Mouse (Mus musculus) heart, adult 2 months (tissue): Measurements from ENCODE around the gene Pnkp. TPM values are rescaled to one million over a fixed set of nuclear protein-coding genes. Genes with fewer than 3 reads are reported as not detected.

Source experiments
- DNase-seq, 2 experiments: peaks; one replicate each; pipeline ENCODE4 v3.0.0; 2021
- H3K27ac ChIP-seq: fragments of 200-600 bp; 2 replicates; pipeline ENCODE4 v1.8.1; 2022
- H3K27me3 ChIP-seq: fragments of 200-500 bp; 2 replicates; pipeline ENCODE4 v1.6.1; 2012; ENCODE audit warnings: mild to moderate bottlenecking, low read length, inconsistent platforms, mixed read lengths; ENCODE audit not compliant: control insufficient read depth, insufficient read depth
- H3K36me3 ChIP-seq: fragments of 200-500 bp; 2 replicates; pipeline ENCODE4 v1.6.1; 2012; ENCODE audit warnings: low read length, inconsistent platforms; ENCODE audit not compliant: control insufficient read depth, insufficient read depth
- H3K4me1 ChIP-seq: fragments of 200-500 bp; 2 replicates; pipeline ENCODE4 v1.6.1; 2011; ENCODE audit warnings: low read length; ENCODE audit not compliant: control insufficient read depth, insufficient read depth
- H3K4me3 ChIP-seq: fragments of 200-600 bp; 2 replicates; pipeline ENCODE4 v1.8.1; 2022
- H3K79me2 ChIP-seq: fragments of 200-500 bp; replicated peaks from 2 replicates; pipeline ENCODE4 v1.6.1; 2012; ENCODE audit warnings: mild to moderate bottlenecking, inconsistent platforms, low read length, moderate library complexity, mixed read lengths; ENCODE audit not compliant: control insufficient read depth, insufficient read depth
- H3K9ac ChIP-seq: fragments of 200-500 bp; 2 replicates; pipeline ENCODE4 v1.6.1; 2012; ENCODE audit warnings: low read depth, mild to moderate bottlenecking, control low read depth, inconsistent platforms, low read length, mixed read lengths
- CTCF ChIP-seq: fragments of 200-600 bp; IDR thresholded peaks from 2 replicates; pipeline ENCODE4 v1.8.1; 2022; ENCODE audit warnings: antibody characterized with exemption, mild to moderate bottlenecking, moderate library complexity
- EP300 ChIP-seq: fragments of 200-500 bp; IDR thresholded peaks from 2 replicates; pipeline ENCODE4 v1.6.1; 2011; ENCODE audit warnings: low read depth, low read length, control low read depth; ENCODE audit not compliant: insufficient read depth
- POLR2A ChIP-seq: fragments of 200-500 bp; IDR thresholded peaks from 2 replicates; pipeline ENCODE4 v1.6.1; 2011; ENCODE audit warnings: mild to moderate bottlenecking, low read depth, low read length, control low read depth; ENCODE audit not compliant: insufficient read depth
- WGBS: fragments of 180-500 bp; shearing (Covaris S2); methylation state at CpG from one replicate; pipeline ENCODE4 v1.1.7; 2018; 5-methylcytosine and 5-hydroxymethylcytosine counted together
- intact Hi-C: fragments of 180-260 bp; cut with DNase I; formaldehyde crosslinking; loops from one replicate; pipeline ENCODE4 v1.15.1; 2025
- polyA plus RNA-seq: library from polyadenylated mRNA; depleted of rRNA; stranded (reverse); fragments of >200 nt; gene quantifications from 2 replicates; pipeline ENCODE4 v1.2.3, GENCODE M21; 2012
- total RNA-seq, 2 experiments: library from RNA; stranded (reverse); gene quantifications; 2 replicates each; pipeline ENCODE4 v1.2.3; 2021

The Pnkp gene
- total and polyA plus RNA-seq, 3 experiments, result 15.3 to 20.2 (median 19.6) TPM

DNA sequence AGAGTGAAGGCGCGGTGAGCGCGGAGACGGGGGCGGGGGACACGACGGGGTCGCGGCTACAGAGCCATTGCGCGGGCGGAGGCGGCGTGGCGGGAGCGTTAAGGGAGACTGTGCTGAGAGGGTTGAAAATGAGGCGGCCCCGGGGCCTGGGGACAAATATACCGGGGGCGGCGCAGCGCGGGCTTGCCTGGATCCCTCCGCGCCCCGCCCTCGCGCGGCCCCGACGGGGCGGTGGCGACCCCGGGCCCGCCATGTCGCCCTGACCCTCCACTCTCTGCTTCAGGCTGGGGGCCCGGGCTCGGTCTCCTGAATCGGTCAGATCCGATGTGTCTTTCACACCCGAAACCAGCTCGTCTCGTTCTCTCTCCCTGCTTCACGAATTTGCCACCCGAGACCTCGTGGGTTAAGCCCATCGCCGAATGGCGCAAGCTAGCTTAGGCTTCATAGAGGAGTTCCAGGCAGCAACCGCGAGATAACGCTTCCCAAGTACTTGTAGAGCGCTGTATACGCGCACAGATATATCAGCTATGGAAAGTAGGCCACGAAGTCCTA is 40.4 kb upstream of the Pnkp start, which contains the start of gene Atf5:
Atf5 (minus strand) TSS at position 189 of the 552 bp plus-strand sequence.
- peak within 1 kb of the TSS; percentile 81 for H3K4me3 ChIP-seq
- H3K9ac ChIP-seq, result peak within 1 kb of the TSS; percentile 97
- H3K27me3 ChIP-seq, result no peaks in the 10 kb centered on the region
- H3K27ac ChIP-seq, result peak within 1 kb of the TSS; percentile 93
- WGBS, result under 1% methylated on average over 55 of the region's 57 CpGs
- TF ChIP-seq POLR2A (0 out of 2 replicates have a peak, but pooled peaks have one; percentile 12), EP300 (no peak), CTCF (no peak)
- peaks cover 14% of the 10 kb centered on the region for H3K36me3 ChIP-seq
- peaks cover 3% of the 10 kb centered on the region for H3K79me2 ChIP-seq
- H3K4me1 ChIP-seq, result peaks cover 21% of the 10 kb centered on the region
- intact Hi-C loops, result loop anchor here (2.0 to 10.0 kb wide), 2 partner anchors 76 to 442 kb away; partner anchors contain the start of gene Med25
- peak; percentile 83 for DNase-seq

DNA sequence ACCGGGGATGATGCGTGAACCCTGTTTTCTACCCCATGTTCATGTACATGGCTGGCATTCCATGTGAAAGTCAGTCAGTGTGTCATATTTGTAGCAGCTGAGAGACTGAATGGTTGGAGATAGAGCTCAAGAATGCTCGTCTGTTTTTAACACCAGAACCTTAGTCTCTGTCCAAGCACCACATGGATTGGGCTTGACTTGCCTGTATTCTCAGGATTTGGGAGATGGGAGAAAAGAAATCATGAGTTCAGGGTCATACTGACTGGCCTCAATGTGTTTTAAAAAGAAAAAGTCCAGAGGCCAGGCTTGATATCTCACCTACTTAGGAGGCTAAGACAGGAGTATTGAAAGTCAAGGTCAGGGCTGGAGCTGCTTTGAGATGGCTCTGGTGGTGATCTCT is 39.5 kb upstream of the Pnkp start:
- Histone ChIP-seq H3K9ac (peak overlapping the region; percentile 97), H3K36me3 (peaks cover 14% of the 10 kb centered on the region), H3K79me2 (peaks cover 3% of the 10 kb centered on the region), H3K4me1 (peaks cover 21% of the 10 kb centered on the region), H3K4me3 (peak overlapping the region; percentile 81), H3K27ac (peak overlapping the region; percentile 93), H3K27me3 (no peaks in the 10 kb centered on the region)
- intact Hi-C loops, result loop anchor here (2.0 to 10.0 kb wide), 2 partner anchors 75 to 443 kb away; partner anchors contain the start of gene Med25
- no peak for DNase-seq
- WGBS, result 4% methylated on average over 3 of the region's 3 CpGs
- TF ChIP-seq CTCF (no peak), POLR2A (no peak)

DNA sequence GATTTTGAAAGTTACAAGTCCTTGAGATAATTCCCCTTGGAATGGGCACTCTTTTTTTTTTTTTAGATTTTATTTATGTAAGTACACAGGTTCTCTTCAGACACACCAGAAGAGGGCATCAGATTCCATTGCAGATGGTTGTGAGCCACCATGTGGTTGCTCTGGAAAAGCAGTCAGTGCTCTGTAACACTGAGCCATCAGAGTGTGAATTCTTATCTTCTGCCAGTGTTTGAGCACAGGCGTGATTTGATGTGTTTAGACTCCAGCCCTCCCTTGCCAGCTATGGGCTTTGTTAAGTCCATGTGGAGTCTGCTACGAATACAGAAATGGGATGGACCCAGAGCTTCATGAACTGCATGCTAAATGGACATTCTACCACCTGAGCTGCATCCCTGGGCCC is 38.8 kb upstream of the Pnkp start:
- peaks cover 14% of the 10 kb centered on the region for H3K36me3 ChIP-seq
- no peak overlapping the region; the same call in 1 of the 2 replicates for H3K4me3 ChIP-seq
- H3K27ac ChIP-seq, result peak overlapping the region; percentile 93
- peak; percentile 7 to 23 for DNase-seq
- peaks cover 3% of the 10 kb centered on the region for H3K79me2 ChIP-seq
- 16% methylated on average over 2 of the region's 2 CpGs for WGBS
- intact Hi-C loops, result loop anchor here (10.0 kb wide), 1 partner anchor 443 kb away; no protein-coding TSS in a partner anchor
- TF ChIP-seq POLR2A (no peak), EP300 (no peak), CTCF (peak; percentile 53)
- H3K27me3 ChIP-seq, result no peaks in the 10 kb centered on the region
- peaks cover 21% of the 10 kb centered on the region for H3K4me1 ChIP-seq
- H3K9ac ChIP-seq, result no peak overlapping the region

DNA sequence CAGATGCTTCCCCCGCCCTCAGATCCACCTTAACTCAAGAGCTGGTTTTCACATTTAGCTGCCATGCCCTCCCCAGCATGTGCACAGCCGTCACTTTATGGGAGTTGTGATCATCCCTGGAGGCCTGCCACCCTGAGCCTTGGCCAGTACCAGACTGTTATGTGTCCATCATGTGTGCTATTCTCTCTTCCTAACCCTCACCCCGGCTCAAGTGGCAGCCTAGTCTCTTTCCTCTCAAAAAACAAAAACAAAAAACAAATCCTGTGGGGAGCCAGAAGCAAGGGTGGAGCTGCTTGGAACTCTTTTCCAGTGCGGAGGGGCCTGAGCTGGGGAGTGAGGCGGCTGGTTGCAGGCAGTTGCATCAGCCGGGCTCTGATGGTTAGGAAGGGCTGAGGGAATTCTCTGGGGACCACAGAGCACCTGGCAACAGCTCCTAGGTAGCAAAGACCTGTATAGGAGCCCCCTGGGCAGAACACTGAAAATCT is 38.1 kb upstream of the Pnkp start:
- intact Hi-C loops, result loop anchor here (10.0 kb wide), 1 partner anchor 444 kb away; no protein-coding TSS in a partner anchor

DNA sequence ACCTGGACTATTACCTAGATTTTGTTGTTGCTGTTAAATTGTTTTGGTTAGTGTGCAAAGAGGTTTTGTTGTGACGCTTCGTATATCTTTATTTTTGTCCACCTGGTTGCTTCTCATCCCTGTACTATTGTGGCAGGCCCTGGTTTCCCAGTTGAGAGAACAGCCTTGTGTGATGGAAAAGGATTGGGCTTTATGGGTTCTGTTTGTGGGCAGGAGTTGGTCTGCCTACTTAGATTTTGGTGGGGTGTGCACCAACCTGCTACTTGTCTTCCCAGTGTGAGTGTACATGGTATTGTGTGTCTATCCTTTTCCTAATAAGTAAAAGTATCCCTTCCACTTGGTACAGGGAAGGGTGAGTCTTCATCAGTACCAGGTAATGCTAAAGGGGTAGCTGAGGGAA is 37.5 kb upstream of the Pnkp start:
- peaks cover 19% of the 10 kb centered on the region for H3K4me1 ChIP-seq

More for the DNA sequence above, 38.1 kb upstream of the Pnkp start:
- Histone ChIP-seq H3K27me3 (no peaks in the 10 kb centered on the region), H3K27ac (peak overlapping the region; percentile 93), H3K36me3 (peaks cover 14% of the 10 kb centered on the region), H3K4me3 (peak overlapping the region; percentile 14; the same call in 1 of the 2 replicates), H3K79me2 (peaks cover 3% of the 10 kb centered on the region), H3K9ac (peak overlapping the region; percentile 50), H3K4me1 (peaks cover 21% of the 10 kb centered on the region)
- 20% methylated on average over 6 of the region's 6 CpGs for WGBS
- no peak for TF ChIP-seq EP300
- 0 out of 2 replicates have a peak, but pooled peaks have one; percentile 16 for TF ChIP-seq POLR2A
- peak; percentile 67 to 82 for DNase-seq

DNA sequence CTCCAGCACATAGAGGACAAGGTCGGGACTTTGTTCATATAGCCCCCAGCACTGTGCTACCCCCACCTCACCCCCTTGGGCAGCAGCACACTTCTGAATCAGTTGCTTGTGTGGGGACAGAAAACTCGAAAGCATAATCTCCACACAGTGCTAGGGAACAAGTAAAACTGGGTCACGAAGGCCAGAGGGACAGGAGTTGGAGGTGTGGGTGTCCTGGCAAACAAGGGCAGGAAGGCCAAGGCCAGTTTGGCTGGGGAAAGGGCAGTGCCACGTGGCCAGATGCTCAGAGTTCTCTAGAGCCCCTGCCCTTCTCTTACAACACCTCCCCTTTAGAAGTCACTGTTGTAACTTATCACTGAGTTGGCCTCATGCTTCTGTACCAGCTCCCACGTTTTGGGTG is 37.1 kb upstream of the Pnkp start:
- 19% methylated on average over 5 of the region's 5 CpGs for WGBS
- Histone ChIP-seq H3K36me3 (peaks cover 14% of the 10 kb centered on the region), H3K9ac (no peak overlapping the region), H3K4me1 (peaks cover 19% of the 10 kb centered on the region), H3K27me3 (no peaks in the 10 kb centered on the region), H3K4me3 (no peak overlapping the region), H3K27ac (peak overlapping the region; percentile 93), H3K79me2 (peaks cover 3% of the 10 kb centered on the region)
- peak; percentile 28 to 55 for DNase-seq
- intact Hi-C loops, result loop anchor here (5.0 to 10.0 kb wide), 2 partner anchors 168 to 445 kb away; no protein-coding TSS in a partner anchor
- TF ChIP-seq POLR2A, result no peak
- TF ChIP-seq CTCF, result no peak
- TF ChIP-seq EP300, result no peak

More for the DNA sequence above, 37.5 kb upstream of the Pnkp start:
- TF ChIP-seq CTCF (no peak), POLR2A (no peak), EP300 (no peak)
- Histone ChIP-seq H3K9ac (no peak overlapping the region), H3K27ac (peak overlapping the region; percentile 93), H3K27me3 (no peaks in the 10 kb centered on the region), H3K36me3 (peaks cover 14% of the 10 kb centered on the region), H3K4me3 (no peak overlapping the region), H3K79me2 (peaks cover 3% of the 10 kb centered on the region)
- DNase-seq, result peak; percentile 1 to 12
- intact Hi-C loops, result loop anchor here (10.0 kb wide), 1 partner anchor 445 kb away; no protein-coding TSS in a partner anchor
- WGBS, result 88% methylated on average over 2 of the region's 2 CpGs
